Mouse (Mus musculus) ES-CJ7 (cell line): ENCODE results near the gene Gm17482.

Experiments used
- DNase-seq: peaks from one replicate; pipeline ENCODE4 v3.0.0; 2011; ENCODE audit warnings: low read depth, low spot score

Gene Gm17482

GRCm38 (mm10) chr6:115291823-115292222 is 64.7 kb downstream of the Gm17482 start:
- DNase-seq: no peak

DNA sequence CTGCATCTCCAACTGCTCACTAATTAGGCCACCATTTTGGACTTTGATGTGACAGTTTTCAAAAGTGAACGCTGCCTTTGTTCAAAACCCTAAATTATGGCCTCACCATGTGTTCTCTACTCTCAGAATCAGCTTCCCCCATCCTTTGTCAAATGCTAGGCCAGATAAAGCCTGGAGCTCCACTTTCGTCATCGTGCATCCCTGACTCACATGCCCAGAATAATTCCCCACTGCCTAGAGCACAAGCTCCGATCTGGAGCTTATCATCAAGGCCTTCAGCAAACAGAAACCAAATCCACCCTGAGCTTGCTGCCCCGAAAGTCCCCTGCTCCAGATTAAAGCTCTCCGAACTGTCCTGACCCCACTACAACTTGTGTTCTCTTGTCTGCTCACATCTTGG is 65.5 kb downstream of the Gm17482 start:
- no peak for DNase-seq

DNA sequence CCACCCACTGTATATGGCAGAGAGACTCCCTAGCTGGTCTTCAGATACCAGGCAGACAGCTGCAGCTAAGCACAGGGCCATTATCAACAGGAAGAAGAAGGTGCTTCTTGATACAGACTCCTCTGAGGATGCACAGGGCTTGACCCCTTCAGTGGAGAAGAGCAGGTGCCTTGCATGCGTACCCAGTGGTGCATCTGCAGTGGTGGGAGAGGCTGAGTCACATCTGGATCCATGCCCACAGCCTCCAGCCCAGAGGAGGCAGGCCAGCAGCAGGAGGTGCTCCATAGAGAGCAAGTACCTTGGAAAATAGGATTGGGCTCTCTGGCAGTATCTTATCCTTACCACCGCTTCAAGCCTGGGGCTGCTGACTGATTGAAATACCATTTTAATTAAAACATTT is 66.7 kb downstream of the Gm17482 start:
- DNase-seq: no peak

DNA sequence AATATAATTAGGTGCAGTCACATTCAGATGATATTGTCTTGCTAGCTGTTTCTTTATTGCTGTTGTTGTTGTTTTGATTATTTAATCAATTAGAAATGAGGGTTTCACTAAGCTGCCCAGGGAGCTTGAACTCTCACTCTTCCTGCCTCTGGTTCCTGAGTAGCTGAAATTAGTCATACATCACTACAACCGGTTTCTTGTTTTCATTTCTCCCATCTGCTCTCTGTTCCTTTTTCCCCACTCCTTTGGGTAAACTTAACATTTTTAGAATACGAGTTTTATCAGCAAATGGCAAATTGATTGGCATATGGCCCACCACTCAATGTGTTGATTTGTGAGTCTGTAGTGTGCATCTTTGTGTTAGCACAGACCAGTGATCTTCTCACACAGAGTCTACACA is 80.0 kb downstream of the Gm17482 start:
- no peak for DNase-seq
